Mouse (Mus musculus): ENCODE data around the gene Unc13a. TPM values are rescaled to one million over a fixed set of nuclear protein-coding genes. Genes with fewer than 3 reads are reported as not detected.

Gene Unc13a
- total RNA-seq, 2 experiments from 2014 or later = 267 to 296 TPM

- no peak for DNase-seq (ENCODE audit: low spot score in 2 of 2)
These were observed 44.8 kb downstream of the Unc13a start for GRCm38 (mm10) chr8:71626753-71627152.

DNA sequence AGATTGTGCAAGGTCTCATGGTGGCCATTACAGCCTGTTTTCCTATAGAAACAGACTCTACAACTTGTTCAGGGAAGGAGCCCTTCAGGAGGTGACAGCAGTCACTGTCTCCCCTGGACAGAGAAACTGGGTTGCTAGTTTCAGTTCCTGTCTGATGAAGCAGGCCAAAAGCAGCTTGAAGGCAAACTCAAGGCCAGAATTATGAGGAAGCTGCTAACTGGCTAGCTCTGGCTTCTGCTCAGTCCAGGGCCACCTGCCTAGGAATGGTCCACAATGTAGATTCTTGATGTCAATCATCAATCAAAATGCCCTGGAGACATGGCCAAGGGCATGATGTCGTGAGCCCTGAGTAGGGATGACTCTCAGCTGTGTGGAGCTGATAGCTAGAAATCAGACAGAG lies 46.5 kb downstream of the Unc13a start:
- DNase-seq (ENCODE audit: low spot score in 2 of 2) = no peak

DNA sequence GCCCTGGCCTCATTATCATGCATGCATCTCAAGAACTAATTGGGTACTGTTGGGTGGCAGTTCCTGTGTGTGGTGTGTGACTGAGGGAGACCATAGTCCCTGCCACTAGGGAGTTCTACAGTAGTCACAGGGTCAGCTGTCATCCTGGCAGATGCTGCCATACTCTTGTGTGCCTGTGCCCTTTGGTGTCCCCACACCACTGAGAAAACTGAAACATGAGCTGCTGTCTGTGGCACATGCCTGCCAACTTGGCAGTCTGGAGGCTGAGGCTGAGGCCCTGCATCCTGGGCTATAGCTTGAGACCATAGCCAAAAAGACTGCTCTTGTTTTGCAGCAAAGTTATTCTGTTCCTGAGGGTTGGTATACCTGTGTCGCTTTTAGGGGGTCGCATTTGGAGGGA lies 51.8 kb downstream of the Unc13a start:
- DNase-seq (ENCODE audit: low spot score in 2 of 2) = no peak

GRCm38 (mm10) chr8:71613418-71613817 lies 58.1 kb downstream of the Unc13a start:
- DNase-seq (ENCODE audit: low spot score in 2 of 2) = no peak

- DNase-seq (ENCODE audit: low spot score in 2 of 2) = no peak
These were observed 59.4 kb downstream of the Unc13a start for GRCm38 (mm10) chr8:71612141-71612540.

GRCm38 (mm10) chr8:71610822-71611651 lies 60.5 kb downstream of the Unc13a start, which contains the start of gene Colgalt1:
Gene Colgalt1 (plus strand): TSS chr8:71610998.
- DNase-seq (ENCODE audit: low spot score in 2 of 2) = peak; percentile 96 to 98

DNA sequence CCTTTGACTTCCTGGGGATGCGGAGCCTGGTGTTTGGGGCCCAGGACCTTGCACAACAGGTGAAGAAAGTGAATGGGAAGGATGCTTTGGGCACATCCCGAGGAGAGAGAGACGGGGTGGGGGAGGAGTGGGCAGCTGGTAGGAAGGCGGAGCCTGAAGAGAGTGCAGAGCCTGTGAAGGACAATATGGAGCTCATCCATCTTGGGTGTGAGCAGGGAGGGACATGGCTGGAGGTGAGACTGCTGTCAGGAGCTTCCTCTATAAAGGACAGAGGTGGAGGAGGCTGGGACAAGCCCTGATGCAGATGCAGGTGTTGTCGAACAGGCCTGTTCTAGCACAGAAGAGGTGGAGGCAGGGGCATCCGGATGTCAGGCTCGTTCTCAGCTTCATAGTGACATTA lies 67.5 kb downstream of the Unc13a start:
- no peak for DNase-seq (ENCODE audit: low spot score in 2 of 2)

DNA sequence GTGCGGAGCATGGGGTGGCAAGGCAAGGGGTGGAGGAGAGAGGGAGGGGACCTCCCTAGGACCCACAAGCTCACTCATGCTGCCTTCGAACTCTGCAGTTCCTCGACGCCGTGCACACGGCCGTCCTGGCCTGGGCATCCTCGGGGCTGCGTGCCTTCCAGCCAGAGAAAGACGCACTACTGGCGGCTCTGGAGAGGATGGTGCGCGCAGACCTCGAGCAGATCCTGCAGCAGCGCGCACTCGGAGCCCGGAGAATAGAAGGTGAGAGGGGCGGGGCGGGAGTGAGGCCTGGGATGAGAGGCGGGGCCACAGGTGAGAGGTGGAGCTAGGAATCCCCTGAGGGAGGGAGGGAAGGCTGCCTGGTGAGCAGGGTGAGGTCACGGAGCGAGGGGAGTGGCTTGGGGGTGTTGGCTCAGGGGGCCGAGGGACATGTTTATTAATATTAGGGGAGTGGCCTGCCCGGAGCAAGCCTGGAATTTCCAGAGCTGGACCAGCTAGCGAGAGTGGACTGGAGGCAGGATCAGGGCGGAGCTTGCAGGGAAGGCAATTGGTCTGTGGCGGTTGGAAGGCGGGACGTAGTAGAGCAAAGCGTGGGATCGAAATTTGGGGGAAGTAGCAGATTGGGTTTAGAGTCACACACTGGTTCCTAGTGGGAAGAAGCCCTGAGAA lies 68.8 kb downstream of the Unc13a start:
- no peak for DNase-seq (ENCODE audit: low spot score in 2 of 2)

DNA sequence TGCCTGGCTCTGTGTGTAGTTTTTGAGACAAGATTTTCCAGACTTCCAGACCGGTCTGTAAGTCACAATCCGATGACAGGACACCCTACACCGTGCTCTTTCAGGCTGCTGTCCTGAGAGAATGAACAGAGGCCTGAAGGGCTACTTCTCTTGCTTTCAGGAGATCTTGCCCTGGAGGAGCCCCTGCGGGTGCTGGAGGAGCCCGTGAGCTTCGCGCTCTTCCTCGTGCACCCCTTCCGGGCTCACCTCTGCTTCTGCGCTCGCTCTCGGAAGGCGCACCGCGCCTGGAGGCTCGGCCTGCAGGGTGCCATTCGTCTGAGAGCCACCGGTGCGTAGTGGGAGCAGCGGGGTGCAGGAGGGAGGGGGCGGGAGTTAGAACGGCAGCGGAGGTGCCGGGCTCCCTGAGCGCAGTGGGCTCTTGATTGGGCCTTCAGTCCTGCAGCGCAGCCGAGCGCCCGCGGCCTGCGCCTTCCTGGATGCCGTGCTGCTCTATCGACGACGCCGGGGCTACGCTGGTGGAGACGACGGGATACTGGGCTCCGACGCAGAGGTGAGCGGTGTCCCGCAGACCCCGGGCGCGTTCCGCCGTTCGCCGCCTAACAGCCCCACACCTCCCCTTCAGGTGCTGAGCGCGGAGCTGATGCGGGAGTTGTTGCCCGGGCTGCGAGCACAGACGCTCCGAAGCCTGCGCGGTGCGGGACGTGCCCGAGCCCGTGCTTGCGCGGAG lies 69.5 kb downstream of the Unc13a start:
- no peak for DNase-seq (ENCODE audit: low spot score in 2 of 2)

DNA sequence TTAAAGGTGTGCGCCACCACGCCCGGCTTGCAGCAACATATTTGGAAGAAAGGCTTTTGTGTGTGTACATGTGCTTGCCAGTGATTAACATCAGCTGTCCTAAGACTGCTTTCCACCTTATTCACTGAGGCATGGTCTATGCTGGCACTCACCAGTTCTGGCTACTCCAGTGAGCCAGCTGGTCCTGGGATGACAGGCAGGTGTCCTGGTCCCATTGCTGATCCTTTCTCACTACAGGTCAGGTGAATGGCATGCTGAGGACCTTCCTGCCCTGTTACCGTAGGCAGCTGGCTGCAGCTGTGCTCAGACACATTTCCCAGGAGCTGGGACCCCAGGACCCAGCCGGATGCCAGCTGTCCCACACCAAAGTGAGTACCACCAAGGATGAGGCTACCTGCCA lies 72.7 kb downstream of the Unc13a start:
- no peak for DNase-seq (ENCODE audit: low spot score in 2 of 2)

GRCm38 (mm10) chr8:71598375-71598774 lies 73.2 kb downstream of the Unc13a start:
- DNase-seq (ENCODE audit: low spot score in 2 of 2) = no peak

GRCm38 (mm10) chr8:71597451-71597850 lies 74.1 kb downstream of the Unc13a start, which contains the start of gene Fam129c:
Gene Fam129c (plus strand): TSS chr8:71597648.
- DNase-seq (ENCODE audit: low spot score in 2 of 2) = no peak

GRCm38 (mm10) chr8:71596798-71597197 lies 74.8 kb downstream of the Unc13a start:
- DNase-seq (ENCODE audit: low spot score in 2 of 2) = no peak

DNA sequence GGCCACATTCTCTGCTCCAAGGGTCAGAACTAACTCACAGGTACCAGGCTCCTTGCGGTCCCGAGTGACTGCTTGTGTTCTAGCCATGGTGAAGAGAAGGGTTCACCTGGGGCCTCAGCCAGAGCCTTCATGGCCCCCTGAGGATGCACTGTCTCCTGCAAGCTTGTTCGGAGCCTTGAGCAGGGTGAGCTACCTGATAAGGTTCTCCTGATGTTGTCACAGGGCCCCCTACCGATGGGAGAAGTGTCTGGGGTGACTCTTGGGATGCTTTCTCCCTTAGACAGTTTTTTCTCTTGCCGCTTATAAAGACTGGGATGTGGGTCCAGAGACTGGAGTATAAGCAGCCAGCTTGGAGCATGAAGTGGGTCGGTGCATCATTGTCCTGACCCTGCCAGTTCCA lies 75.2 kb downstream of the Unc13a start:
- DNase-seq (ENCODE audit: low spot score in 2 of 2) = no peak

GRCm38 (mm10) chr8:71595862-71596261 lies 75.7 kb downstream of the Unc13a start:
- peak; percentile 90 to 92 for DNase-seq (ENCODE audit: low spot score in 2 of 2)

DNA sequence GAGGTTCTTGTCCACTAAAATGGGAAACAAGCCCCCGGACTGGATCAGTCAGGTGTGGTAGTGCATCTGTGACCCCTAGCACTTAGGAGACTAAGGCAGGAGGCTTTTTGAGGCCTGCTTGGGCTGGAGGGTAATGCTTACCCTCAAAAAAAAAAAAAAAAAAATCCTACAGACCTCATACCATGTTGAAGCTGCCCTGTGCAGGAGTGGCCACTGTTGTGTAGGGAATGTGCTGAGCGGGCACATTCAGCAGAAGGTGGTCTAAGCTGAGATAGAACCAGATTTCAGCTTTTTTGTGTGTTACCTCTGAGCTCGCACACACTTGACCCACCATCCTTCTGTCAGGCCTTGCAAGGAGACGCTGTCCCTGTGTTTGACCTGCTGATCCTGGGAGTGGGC lies 77.2 kb downstream of the Unc13a start:
- no peak for DNase-seq (ENCODE audit: low spot score in 2 of 2)

GRCm38 (mm10) chr8:71593556-71594323 lies 77.8 kb downstream of the Unc13a start:
- DNase-seq (ENCODE audit: low spot score in 2 of 2) = no peak

DNA sequence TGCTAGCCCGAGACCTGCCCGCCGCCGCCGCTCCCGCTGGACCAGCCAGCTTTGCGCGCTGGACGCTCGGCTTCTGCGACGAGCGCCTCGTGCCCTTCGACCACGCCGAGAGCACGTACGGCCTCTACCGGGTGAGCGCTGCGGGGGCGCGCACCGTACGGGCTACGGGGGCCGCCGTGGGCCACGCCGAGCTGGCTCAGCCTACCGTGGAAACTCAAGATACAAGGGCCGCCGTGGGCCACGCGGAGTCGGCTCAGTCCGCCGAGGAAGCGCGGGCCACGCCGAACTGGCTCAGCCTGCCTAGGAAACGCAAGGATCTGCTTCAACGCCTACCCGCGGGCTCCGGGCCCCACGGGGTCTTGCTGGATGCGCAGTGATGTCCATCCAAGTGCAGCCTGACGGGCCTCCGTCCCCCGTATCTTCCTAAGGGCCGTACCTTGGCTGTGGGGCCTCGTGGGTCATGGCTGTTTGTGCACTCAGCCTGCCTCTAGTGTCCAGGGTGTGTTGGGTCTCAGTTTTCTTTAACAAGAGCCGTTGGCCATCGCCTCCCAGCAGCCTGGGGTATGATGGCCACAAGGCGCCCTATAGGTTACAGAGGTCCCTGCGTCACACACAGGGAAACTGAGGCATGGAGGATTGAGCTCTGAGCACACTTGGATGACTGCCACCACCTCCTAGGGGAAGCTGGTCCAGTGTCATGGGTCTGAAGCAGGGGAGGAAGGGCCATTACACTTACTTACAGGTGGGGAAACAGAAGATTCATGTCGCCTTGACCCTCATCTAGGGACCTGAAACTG lies 79.0 kb downstream of the Unc13a start:
- peak; percentile 84 to 94 for DNase-seq (ENCODE audit: low spot score in 2 of 2)

- DNase-seq (ENCODE audit: low spot score in 2 of 2) = peak; percentile 96 to 97
These were observed 79.8 kb downstream of the Unc13a start, which contains the start of gene Pgls for GRCm38 (mm10) chr8:71591471-71592373. Gene Pgls (plus strand): TSS chr8:71592176.
